In genomic region chr6:135774670-135775069, GRCm38 (mm10) we compare ENCODE assay signal across 17 mouse cellular contexts.
DNase-seq lines count a peak whose midpoint lies in the region; TF ChIP-seq lines count a peak whose summit lies in the region.
"Had no signal": no experiment of that assay in that cellular context is flagged by ENCODE, and none has a peak within 500 bp of the region (broad histone marks: within the 10 kb centered on the region; RNA-seq: fewer than 3 reads in every experiment).

No protein-coding gene starts in this region.

- no peak for DNase-seq in layer of hippocampus, adult 2 months (ENCODE audit: low spot score in 2 of 2)
- DNase-seq in layer of hippocampus, postnatal 36 days = no peak
- peak; percentile 19 for DNase-seq in R1 (ENCODE audit: low read depth, low spot score)
- DNase-seq in thymus, postnatal 14 days = no peak
- DNase-seq in left cerebral cortex, postnatal 14 days (ENCODE audit: low spot score in 2 of 2) = no peak
- DNase-seq: adrenal gland, adult 8-10 months; adrenal gland, postnatal 14 days; adrenal gland, postnatal 36 days; B cell, adult 2 months; cerebellum, adult 11-12 months; cerebellum, adult 2 months; cerebellum, adult 9-10 months; cerebellum, postnatal 10 days; cerebellum, postnatal 25 days had no signal

- H3K4me3 ChIP-seq in layer of hippocampus, adult 2 months = no peak overlapping the region
- H3K4me3 ChIP-seq: embryonic facial prominence, embryonic 10.5 days; embryonic facial prominence, embryonic 12.5 days; forebrain, embryonic 12.5 days had no signal

- intact Hi-C loops in left cerebral cortex, postnatal 14 days (cut with DNase I) = no loop called here

- H3K27ac ChIP-seq in layer of hippocampus, adult 2 months = peak overlapping the region; percentile 43
- H3K27ac ChIP-seq: embryonic facial prominence, embryonic 10.5 days; embryonic facial prominence, embryonic 12.5 days; forebrain, embryonic 12.5 days had no signal

- TF ChIP-seq CTCF in layer of hippocampus, adult 2 months (conservative IDR thresholded peaks at IDR 0.05) = no peak
